Mouse (Mus musculus) spleen, adult 12 weeks (tissue): ENCODE data around the gene Mrpl52.

Experiments
- DNase-seq: peaks from one replicate; pipeline ENCODE4 v3.0.0; 2022; ENCODE audit warnings: low spot score

Gene Mrpl52

DNA sequence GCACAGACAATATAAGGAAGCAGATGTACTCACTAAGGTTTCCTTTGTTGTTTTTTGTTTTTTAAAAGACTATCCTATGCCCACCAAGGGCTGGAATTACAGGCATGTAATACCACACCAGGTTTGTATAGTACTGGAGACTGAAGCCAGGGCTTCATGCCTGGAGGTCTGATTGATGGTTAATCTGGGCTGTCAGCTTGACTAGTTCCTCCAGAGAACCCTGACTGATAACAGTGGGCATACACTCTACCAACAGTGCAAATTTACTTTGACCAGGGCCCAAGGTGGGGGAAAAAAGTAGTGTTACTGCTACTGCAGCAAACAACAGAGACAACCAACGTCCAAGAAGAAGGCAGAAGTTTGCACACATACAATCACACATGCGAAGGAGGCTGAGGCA, 44.8 kb downstream of the Mrpl52 start:
- no peak for DNase-seq

DNA sequence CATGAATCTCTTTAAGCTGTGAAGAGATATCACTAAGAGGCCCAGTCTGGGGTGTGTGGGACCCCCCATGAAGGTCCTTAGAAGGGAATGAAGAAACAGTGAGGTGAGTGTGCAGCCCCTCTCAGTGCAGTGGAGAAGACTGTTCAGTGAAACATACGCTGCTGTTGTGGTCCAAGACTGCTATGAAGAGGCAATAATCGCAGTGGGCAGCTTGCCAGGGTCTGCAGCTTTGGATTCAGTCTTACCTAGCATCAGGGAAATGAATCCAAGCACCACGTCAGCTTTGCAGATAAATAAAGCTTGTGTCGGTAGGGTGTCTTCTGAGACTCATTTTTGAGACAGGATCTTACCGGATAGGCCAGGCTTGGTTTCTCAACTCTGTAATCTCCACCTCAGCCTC, 46.0 kb downstream of the Mrpl52 start:
- no peak for DNase-seq

DNA sequence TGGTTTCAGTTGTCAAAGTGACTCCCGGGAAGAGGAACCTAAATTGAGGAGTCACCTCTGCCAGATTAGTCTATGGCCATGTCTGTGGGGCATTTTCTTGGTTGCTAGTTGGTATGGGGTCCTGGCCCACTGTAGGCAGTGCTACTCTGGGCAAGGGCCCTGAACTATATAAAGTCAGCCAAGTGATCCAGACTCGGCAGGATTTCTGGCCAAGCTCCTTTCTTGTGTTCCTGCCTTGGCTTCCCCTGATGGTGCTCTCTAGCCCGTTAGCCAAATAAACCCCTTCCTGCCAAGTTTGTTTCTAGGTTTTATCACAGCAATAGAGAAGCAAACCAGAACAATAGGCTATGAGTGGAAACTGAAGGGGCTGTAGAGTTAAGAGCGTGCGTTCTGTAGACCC, 48.0 kb downstream of the Mrpl52 start:
- no peak for DNase-seq

DNA sequence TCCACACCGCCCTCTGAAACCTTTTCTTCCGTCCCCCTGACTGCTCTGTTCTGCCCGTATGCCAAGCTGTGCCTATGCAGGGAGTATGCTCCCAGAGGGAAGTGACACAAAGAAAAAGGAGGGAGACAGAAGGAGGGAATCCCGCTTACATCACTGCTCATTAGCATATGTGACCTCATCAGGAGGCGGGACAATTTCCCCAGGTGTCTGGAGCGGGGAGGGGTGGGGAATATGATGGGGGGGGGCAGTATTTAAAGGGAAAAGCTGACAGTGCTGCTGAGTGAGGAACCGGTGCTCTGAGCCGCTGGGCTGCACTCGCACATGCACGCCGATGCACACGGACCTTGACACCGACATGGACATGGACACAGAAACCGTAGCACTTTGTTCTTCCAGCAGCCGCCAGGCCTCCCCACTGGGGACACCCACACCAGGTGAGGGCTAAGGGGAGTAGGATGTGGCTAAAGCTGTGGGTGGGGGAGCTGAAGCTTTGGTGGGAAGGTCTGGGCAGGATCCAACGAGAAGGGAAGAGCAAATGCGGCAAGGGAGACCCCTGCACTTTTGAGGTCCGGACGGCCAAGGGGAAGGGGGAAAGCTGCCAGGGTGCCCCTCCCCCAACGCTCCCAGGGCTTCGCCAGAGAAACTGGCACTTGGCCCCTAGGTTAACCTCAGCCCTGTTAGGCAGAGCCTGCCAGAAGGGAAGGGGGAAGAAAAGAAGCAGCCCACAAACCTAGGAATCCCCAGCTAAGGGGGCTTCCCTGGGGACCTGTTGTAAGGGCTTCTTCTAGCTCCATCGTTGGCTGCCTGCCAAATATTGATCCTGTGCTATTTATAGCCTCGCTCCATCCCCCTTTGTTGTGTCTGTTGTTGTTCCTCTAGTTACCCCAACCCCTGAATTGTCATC, 49.5 kb downstream of the Mrpl52 start, which contains the start of gene Rem2:
Rem2 (plus strand) TSS at position 160 of the 904 bp plus-strand sequence.
- no peak for DNase-seq

DNA sequence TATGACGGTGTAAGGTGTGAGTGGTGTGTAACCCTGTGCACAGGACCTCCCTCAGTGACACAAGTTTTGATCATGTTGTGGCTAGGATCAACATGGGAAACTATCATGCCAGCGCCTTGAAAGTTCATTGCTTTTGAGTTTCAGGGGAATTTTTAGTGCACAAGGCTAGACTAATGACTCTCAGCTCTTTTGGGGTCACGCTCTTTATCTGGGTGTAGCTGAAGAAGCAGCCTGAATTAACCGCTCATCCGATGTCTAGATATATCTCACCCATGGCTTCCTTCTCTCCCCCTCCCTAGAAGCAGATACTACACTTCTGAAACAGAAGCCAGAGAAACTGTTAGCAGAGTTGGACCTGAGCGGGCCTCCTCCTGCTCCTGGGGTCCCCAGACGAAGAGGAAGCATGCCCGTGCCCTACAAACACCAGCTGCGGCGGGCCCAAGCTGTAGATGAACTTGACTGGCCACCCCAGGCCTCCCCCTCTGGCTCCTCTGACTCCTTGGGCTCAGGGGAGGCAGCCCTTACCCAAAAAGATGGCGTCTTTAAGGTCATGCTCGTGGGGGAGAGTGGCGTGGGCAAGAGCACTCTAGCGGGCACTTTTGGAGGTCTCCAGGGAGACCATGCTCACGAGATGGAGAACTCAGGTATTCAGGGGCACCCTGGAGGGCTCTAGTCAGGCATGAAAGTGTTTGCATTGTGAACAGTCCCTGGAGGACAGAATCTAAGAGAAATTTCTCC, 50.6 kb downstream of the Mrpl52 start:
- no peak for DNase-seq
